Mouse (Mus musculus): ENCODE measurements at regions not wholly inside any gene's neighbourhood (a gene's known extent, or its start where the extent isn't known, plus 50 kb on each side); places are given as distances from the start of the nearest gene placed in this dataset.
A peak's percentile ranks its signal among the peaks of the same experiment; 100 is the strongest.

- WGBS: 19% methylated on average over 3 of the region's 3 CpGs
- peak in 1 of 2 experiments; percentile 32 for DNase-seq (ENCODE audit: low read depth in 1 of 2, low spot score in 2 of 2)
- no peak overlapping the region for H3K27ac ChIP-seq (ENCODE audit: insufficient read depth, low read length)
- no peak overlapping the region for H3K4me3 ChIP-seq (ENCODE audit: extremely low read depth, insufficient read depth, insufficient read length)
- no peaks in the 10 kb centered on the region for H3K27me3 ChIP-seq (ENCODE audit: control insufficient read depth, insufficient read depth, low read length)
- TF ChIP-seq POLR2A (IDR thresholded peaks at IDR 0.05; ENCODE audit: low read depth, low read length): no peak
- TF ChIP-seq CTCF (IDR thresholded peaks at IDR 0.05; ENCODE audit: extremely low read depth, insufficient read depth, insufficient read length, insufficient replicate concordance): peak; percentile 49; the same call in 1 of the 2 replicates
- no peaks in the 10 kb centered on the region for H3K4me1 ChIP-seq (ENCODE audit: control insufficient read depth, insufficient read depth, insufficient read length)
- H3K36me3 ChIP-seq (ENCODE audit: control insufficient read depth, insufficient read depth, low read length): no peaks in the 10 kb centered on the region
Observed at GRCm38 (mm10) chr15:42914099-42914498, 2779.9 kb downstream of the 9330182O14Rik start.

GRCm38 (mm10) chr15:42915195-42915594, 2781.0 kb downstream of the 9330182O14Rik start:
- H3K27me3 ChIP-seq (ENCODE audit: control insufficient read depth, insufficient read depth, low read length): no peaks in the 10 kb centered on the region

GRCm38 (mm10) chr15:42921618-42922017, 2787.5 kb downstream of the 9330182O14Rik start:
- H3K4me3 ChIP-seq (ENCODE audit: extremely low read depth, insufficient read depth, insufficient read length): no peak overlapping the region
- no peaks in the 10 kb centered on the region for H3K27me3 ChIP-seq (ENCODE audit: control insufficient read depth, insufficient read depth, low read length)
- TF ChIP-seq POLR2A (IDR thresholded peaks at IDR 0.05; ENCODE audit: low read depth, low read length) (no peak), CTCF (IDR thresholded peaks at IDR 0.05; ENCODE audit: extremely low read depth, insufficient read depth, insufficient read length, insufficient replicate concordance) (no peak)
- H3K4me1 ChIP-seq (ENCODE audit: control insufficient read depth, insufficient read depth, insufficient read length): no peaks in the 10 kb centered on the region
- no peak for DNase-seq (ENCODE audit: low read depth in 1 of 2, low spot score in 2 of 2)
- WGBS: 54% methylated on average over 3 of the region's 3 CpGs
- H3K27ac ChIP-seq (ENCODE audit: insufficient read depth, low read length): no peak overlapping the region
- no peaks in the 10 kb centered on the region for H3K36me3 ChIP-seq (ENCODE audit: control insufficient read depth, insufficient read depth, low read length)

More at GRCm38 (mm10) chr15:42915195-42915594, 2781.0 kb downstream of the 9330182O14Rik start:
- Histone ChIP-seq H3K4me1 (ENCODE audit: control insufficient read depth, insufficient read depth, insufficient read length) (no peaks in the 10 kb centered on the region), H3K4me3 (ENCODE audit: extremely low read depth, insufficient read depth, insufficient read length) (no peak overlapping the region), H3K27ac (ENCODE audit: insufficient read depth, low read length) (no peak overlapping the region), H3K36me3 (ENCODE audit: control insufficient read depth, insufficient read depth, low read length) (no peaks in the 10 kb centered on the region)
- no peak for TF ChIP-seq POLR2A (IDR thresholded peaks at IDR 0.05; ENCODE audit: low read depth, low read length)
- TF ChIP-seq CTCF (IDR thresholded peaks at IDR 0.05; ENCODE audit: extremely low read depth, insufficient read depth, insufficient read length, insufficient replicate concordance): no peak
- 88% methylated on average over 11 of the region's 11 CpGs for WGBS
- DNase-seq (ENCODE audit: low read depth in 1 of 2, low spot score in 2 of 2): no peak

GRCm38 (mm10) chr15:42928331-42928730, 2794.2 kb downstream of the 9330182O14Rik start:
- WGBS: 72% methylated on average over 4 of the region's 4 CpGs
- Histone ChIP-seq H3K27ac (ENCODE audit: insufficient read depth, low read length) (no peak overlapping the region), H3K36me3 (ENCODE audit: control insufficient read depth, insufficient read depth, low read length) (no peaks in the 10 kb centered on the region), H3K27me3 (ENCODE audit: control insufficient read depth, insufficient read depth, low read length) (no peaks in the 10 kb centered on the region), H3K4me3 (ENCODE audit: extremely low read depth, insufficient read depth, insufficient read length) (no peak overlapping the region), H3K4me1 (ENCODE audit: control insufficient read depth, insufficient read depth, insufficient read length) (no peaks in the 10 kb centered on the region)
- no peak for DNase-seq (ENCODE audit: low read depth in 1 of 2, low spot score in 2 of 2)
- TF ChIP-seq CTCF (IDR thresholded peaks at IDR 0.05; ENCODE audit: extremely low read depth, insufficient read depth, insufficient read length, insufficient replicate concordance) (no peak), POLR2A (IDR thresholded peaks at IDR 0.05; ENCODE audit: low read depth, low read length) (no peak)

GRCm38 (mm10) chr15:42944610-42945009, 2810.4 kb downstream of the 9330182O14Rik start:
- DNase-seq (ENCODE audit: low read depth in 1 of 2, low spot score in 2 of 2): no peak
- WGBS: 79% methylated on average over 1 of the region's 1 CpGs
- H3K4me3 ChIP-seq (ENCODE audit: extremely low read depth, insufficient read depth, insufficient read length): no peak overlapping the region
- H3K27me3 ChIP-seq (ENCODE audit: control insufficient read depth, insufficient read depth, low read length): no peaks in the 10 kb centered on the region
- no peak overlapping the region for H3K27ac ChIP-seq (ENCODE audit: insufficient read depth, low read length)
- no peak for TF ChIP-seq POLR2A (IDR thresholded peaks at IDR 0.05; ENCODE audit: low read depth, low read length)
- no peak for TF ChIP-seq CTCF (IDR thresholded peaks at IDR 0.05; ENCODE audit: extremely low read depth, insufficient read depth, insufficient read length, insufficient replicate concordance)
- no peaks in the 10 kb centered on the region for H3K36me3 ChIP-seq (ENCODE audit: control insufficient read depth, insufficient read depth, low read length)
- no peaks in the 10 kb centered on the region for H3K4me1 ChIP-seq (ENCODE audit: control insufficient read depth, insufficient read depth, insufficient read length)

GRCm38 (mm10) chr15:42955167-42955566, 2821.0 kb downstream of the 9330182O14Rik start:
- Histone ChIP-seq H3K27me3 (ENCODE audit: control insufficient read depth, insufficient read depth, low read length) (no peaks in the 10 kb centered on the region), H3K36me3 (ENCODE audit: control insufficient read depth, insufficient read depth, low read length) (no peaks in the 10 kb centered on the region), H3K27ac (ENCODE audit: insufficient read depth, low read length) (no peak overlapping the region), H3K4me3 (ENCODE audit: extremely low read depth, insufficient read depth, insufficient read length) (no peak overlapping the region), H3K4me1 (ENCODE audit: control insufficient read depth, insufficient read depth, insufficient read length) (no peaks in the 10 kb centered on the region)
- no peak for TF ChIP-seq POLR2A (IDR thresholded peaks at IDR 0.05; ENCODE audit: low read depth, low read length)
- TF ChIP-seq CTCF (IDR thresholded peaks at IDR 0.05; ENCODE audit: extremely low read depth, insufficient read depth, insufficient read length, insufficient replicate concordance): no peak
- no peak for DNase-seq (ENCODE audit: low read depth in 1 of 2, low spot score in 2 of 2)
- 87% methylated on average over 4 of the region's 4 CpGs for WGBS

- no peaks in the 10 kb centered on the region for H3K27me3 ChIP-seq (ENCODE audit: control insufficient read depth, insufficient read depth, low read length)
- TF ChIP-seq POLR2A (IDR thresholded peaks at IDR 0.05; ENCODE audit: low read depth, low read length) (no peak), CTCF (IDR thresholded peaks at IDR 0.05; ENCODE audit: extremely low read depth, insufficient read depth, insufficient read length, insufficient replicate concordance) (no peak)
- 26% methylated on average over 11 of the region's 11 CpGs for WGBS
- DNase-seq (ENCODE audit: low read depth in 1 of 2, low spot score in 2 of 2): peak; percentile 7 to 8
- H3K4me1 ChIP-seq (ENCODE audit: control insufficient read depth, insufficient read depth, insufficient read length): no peaks in the 10 kb centered on the region
- H3K27ac ChIP-seq (ENCODE audit: insufficient read depth, low read length): no peak overlapping the region
- no peaks in the 10 kb centered on the region for H3K36me3 ChIP-seq (ENCODE audit: control insufficient read depth, insufficient read depth, low read length)
- H3K4me3 ChIP-seq (ENCODE audit: extremely low read depth, insufficient read depth, insufficient read length): no peak overlapping the region
Observed at GRCm38 (mm10) chr15:42962747-42963338, 2828.7 kb downstream of the 9330182O14Rik start.

Data from spleen, adult 2 months (tissue).